ENCODE assay signal across 8 mouse cellular contexts in genomic region chrX:168794974-168795858, GRCm38 (mm10). TPM values are rescaled to one million over a fixed set of nuclear protein-coding genes. Genes with fewer than 3 reads are reported as not detected.
DNase-seq lines count a peak whose midpoint lies in the region; ATAC-seq and TF ChIP-seq lines count a peak whose summit lies in the region.

Gene Arhgap6, plus strand, starts transcription at chrX:168795099.

- H3K9ac ChIP-seq in hindbrain, embryonic 16.5 days (ENCODE audit: low read depth, low read length), result peak within 1 kb of the TSS; percentile 48
- H3K9ac ChIP-seq in liver, embryonic 14.5 days (replicated peaks), result no peak within 1 kb of the TSS

- H3K27me3 ChIP-seq in cerebellum, adult 2 months (ENCODE audit: control insufficient read depth, insufficient read depth, low read length), result no peaks in the 10 kb centered on the region
- H3K27me3 ChIP-seq in hindbrain, embryonic 16.5 days (replicated peaks; ENCODE audit: control insufficient read depth, insufficient read depth, low read length), result peaks cover 19% of the 10 kb centered on the region
- H3K27me3 ChIP-seq in liver, embryonic 14.5 days (ENCODE audit: control insufficient read depth, insufficient read depth, low read length), result peaks cover 22% of the 10 kb centered on the region
- H3K27me3 ChIP-seq in myocyte (ENCODE audit: control insufficient read depth, insufficient read depth, insufficient read length), result peaks cover 5% of the 10 kb centered on the region

- H3ac ChIP-seq in myocyte (ENCODE audit: control insufficient read depth, insufficient read length), result no peak within 1 kb of the TSS

- no peaks in the 10 kb centered on the region for H3K79me2 ChIP-seq in myocyte (ENCODE audit: control insufficient read depth, insufficient read depth)

- H3K4me3 ChIP-seq in cerebellum, adult 2 months (replicated peaks; ENCODE audit: insufficient read depth, low read depth, low read length), result peak within 1 kb of the TSS; percentile 7
- peak within 1 kb of the TSS; percentile 39 for H3K4me3 ChIP-seq in hindbrain, embryonic 16.5 days (ENCODE audit: low read length)
- H3K4me3 ChIP-seq in liver, embryonic 14.5 days (ENCODE audit: insufficient read depth in 1 of 2, low read depth in 2 of 2, low read length in 2 of 2), result peak within 1 kb of the TSS; percentile 12 to 39; a peak in 2 of 4 replicates
- H3K4me3 ChIP-seq in myocyte, result no peak within 1 kb of the TSS

- ATAC-seq in hindbrain, embryonic 16.5 days, result peak; percentile 34; the same call in 1 of the 2 replicates
- ATAC-seq in liver, embryonic 14.5 days (ENCODE audit: insufficient read depth), result 0 out of 2 replicates have a peak, but pooled peaks have one; percentile 39
- ATAC-seq in CD4-positive, CD25-positive, alpha-beta regulatory T cell, adult 4 months, result no peak

- peak within 1 kb of the TSS; percentile 78 for H3K4me2 ChIP-seq in hindbrain, embryonic 16.5 days (ENCODE audit: low read length)
- peak within 1 kb of the TSS; percentile 47 for H3K4me2 ChIP-seq in liver, embryonic 14.5 days (ENCODE audit: low read depth)
- peak within 1 kb of the TSS; percentile 52 for H3K4me2 ChIP-seq in myocyte (ENCODE audit: low read depth)

- no peak within 1 kb of the TSS for H3K27ac ChIP-seq in cerebellum, adult 2 months (ENCODE audit: insufficient read depth, low read length)
- H3K27ac ChIP-seq in hindbrain, embryonic 16.5 days (ENCODE audit: low read depth, low read length), result no peak within 1 kb of the TSS
- no peak within 1 kb of the TSS for H3K27ac ChIP-seq in liver, embryonic 14.5 days

- no peak for TF ChIP-seq POLR2A in cerebellum, adult 2 months (IDR thresholded peaks at IDR 0.05; ENCODE audit: borderline replicate concordance, insufficient read depth, low read length)
- no peak for TF ChIP-seq POLR2A in brain, embryonic 14.5 days (IDR thresholded peaks at IDR 0.05; ENCODE audit: borderline replicate concordance, extremely low read depth, insufficient read depth, insufficient read length, poor library complexity, severe bottlenecking)
- no peak for TF ChIP-seq POLR2A in myocyte (IDR thresholded peaks at IDR 0.05; ENCODE audit: insufficient read length, low read depth)

- WGBS in cerebellum, adult 2 months, result 11% methylated on average over 48 of the region's 48 CpGs
- WGBS in hindbrain, embryonic 16.5 days, result 21% methylated on average over 39 of the region's 48 CpGs
- 18% methylated on average over 44 of the region's 48 CpGs for WGBS in liver, embryonic 14.5 days (ENCODE audit: insufficient replicate concordance)

- no peak for TF ChIP-seq CTCF in cerebellum, adult 2 months (IDR thresholded peaks at IDR 0.05; ENCODE audit: borderline replicate concordance, insufficient read depth, low read depth, low read length)
- TF ChIP-seq CTCF in brain, embryonic 14.5 days (IDR thresholded peaks at IDR 0.05; ENCODE audit: borderline replicate concordance, extremely low read depth, insufficient read depth, insufficient read length), result no peak
- no peak for TF ChIP-seq CTCF in liver, embryonic 14.5 days (IDR thresholded peaks at IDR 0.05; ENCODE audit: low read depth)

- no peaks in the 10 kb centered on the region; the same call in 1 of the 2 replicates for H3K4me1 ChIP-seq in cerebellum, adult 2 months (ENCODE audit: control insufficient read depth, insufficient read depth, low read length)
- no peaks in the 10 kb centered on the region; the same call in 1 of the 2 replicates for H3K4me1 ChIP-seq in hindbrain, embryonic 16.5 days (ENCODE audit: control insufficient read depth, insufficient read depth, low read depth, low read length)
- H3K4me1 ChIP-seq in liver, embryonic 14.5 days (replicated peaks; ENCODE audit: control insufficient read depth in 2 of 2, insufficient read depth in 2 of 2, low read length in 1 of 2), result no peaks in the 10 kb centered on the region

- DNase-seq in cerebellum, adult 2 months, result peak in 1 of 2 experiments; percentile 8
- no peak for DNase-seq in cerebellum, adult 9-11 months
- DNase-seq in brain, embryonic 14.5 days (ENCODE audit: low read depth), result peak; percentile 35
- peak; percentile 46 for DNase-seq in gastrocnemius, postnatal 25 days
- no peak for DNase-seq in liver, embryonic 14.5 days (ENCODE audit: low read depth in 3 of 3, low spot score in 3 of 3)

- H3K36me3 ChIP-seq in hindbrain, embryonic 16.5 days (ENCODE audit: control insufficient read depth, insufficient read depth, low read length), result no peaks in the 10 kb centered on the region
- H3K36me3 ChIP-seq in liver, embryonic 14.5 days (replicated peaks; ENCODE audit: control insufficient read depth, insufficient read depth, low read depth), result no peaks in the 10 kb centered on the region
- H3K36me3 ChIP-seq in myocyte (ENCODE audit: control insufficient read depth, insufficient read depth), result no peaks in the 10 kb centered on the region

- no peak for TF ChIP-seq EP300 in liver, embryonic 14.5 days (IDR thresholded peaks at IDR 0.05; ENCODE audit: low read depth)

- H3K9me3 ChIP-seq in hindbrain, embryonic 16.5 days (ENCODE audit: control insufficient read depth, low read length), result no peaks in the 10 kb centered on the region
- H3K9me3 ChIP-seq in liver, embryonic 14.5 days (ENCODE audit: control insufficient read depth, low read length), result no peaks in the 10 kb centered on the region

TF ChIP-seq in myocyte, 11 proteins besides CTCF, POLR2A, EP300 and RAD21:
- no peak for TF ChIP-seq MYOG (IDR thresholded peaks at IDR 0.05; ENCODE audit: control insufficient read depth in 1 of 3, insufficient read depth in 1 of 3, insufficient read length in 2 of 3, low read depth in 2 of 3)
- TF ChIP-seq USF1 (IDR thresholded peaks at IDR 0.05; ENCODE audit: low read depth), result no peak

RNA-seq across cellular contexts. Expression of gene Arhgap6, which starts in this region (rescaled TPM):
- 2.1 and 2.5 TPM in 2 replicates for polyA plus RNA-seq in cerebellum, adult 2 months (2012; rRNA removed)
- 0.64 and 1.2 TPM in 2 replicates for polyA plus RNA-seq in brain, embryonic 14.5 days (2012; rRNA removed)
- total RNA-seq in gastrocnemius, postnatal 25 days (2021), result 1 to 10 TPM; 2.6 to 2.8 TPM
- 1.3 and 1.8 TPM in 2 replicates for polyA plus RNA-seq in hindbrain, embryonic 16.5 days (2015; fragmentation: Nextera tagmentation; extraction: Ambion mirVana)
- 0.90 and 1.2 TPM in 2 replicates for polyA plus RNA-seq in liver, embryonic 14.5 days (2012; rRNA removed)
- 2.3 and 2.7 TPM in 2 replicates for polyA plus RNA-seq in liver, embryonic 14.5 days (2014; fragmentation: Nextera tagmentation; extraction: Ambion mirVana)
- polyA plus RNA-seq in myocyte (2012; fragmentation: generic; extraction: Trizol), result 0.40 TPM
- polyA plus RNA-seq in CD4-positive, CD25-positive, alpha-beta regulatory T cell, adult 4 months (2017; shearing (Covaris generic)), result under 1 TPM in 1 of 2 experiments, not detected in 1; 0.29 TPM

Comparison
In these comparisons a context has a peak if more than half of its experiments do, and no peak if none do; other contexts are left out.
1. DNase-seq: peak in brain, embryonic 14.5 days (single experiment) and gastrocnemius, postnatal 25 days (single experiment); none in cerebellum, adult 9-11 months (single experiment) and liver, embryonic 14.5 days (0 of 3).
2. Peak in every context shown above with its lines, with median percentiles within 50 percentile points of each other: H3K4me2 ChIP-seq.